Mouse (Mus musculus): ENCODE results near the gene Gata2.

Gene Gata2

GRCm38 (mm10) chr6:88194978-88195325 is 1.3 kb downstream of the Gata2 start:
- DNase-seq (ENCODE audit: low spot score), result no peak

GRCm38 (mm10) chr6:88196054-88196732 is 2.5 kb downstream of the Gata2 start:
- no peak for DNase-seq (ENCODE audit: low spot score)

DNA sequence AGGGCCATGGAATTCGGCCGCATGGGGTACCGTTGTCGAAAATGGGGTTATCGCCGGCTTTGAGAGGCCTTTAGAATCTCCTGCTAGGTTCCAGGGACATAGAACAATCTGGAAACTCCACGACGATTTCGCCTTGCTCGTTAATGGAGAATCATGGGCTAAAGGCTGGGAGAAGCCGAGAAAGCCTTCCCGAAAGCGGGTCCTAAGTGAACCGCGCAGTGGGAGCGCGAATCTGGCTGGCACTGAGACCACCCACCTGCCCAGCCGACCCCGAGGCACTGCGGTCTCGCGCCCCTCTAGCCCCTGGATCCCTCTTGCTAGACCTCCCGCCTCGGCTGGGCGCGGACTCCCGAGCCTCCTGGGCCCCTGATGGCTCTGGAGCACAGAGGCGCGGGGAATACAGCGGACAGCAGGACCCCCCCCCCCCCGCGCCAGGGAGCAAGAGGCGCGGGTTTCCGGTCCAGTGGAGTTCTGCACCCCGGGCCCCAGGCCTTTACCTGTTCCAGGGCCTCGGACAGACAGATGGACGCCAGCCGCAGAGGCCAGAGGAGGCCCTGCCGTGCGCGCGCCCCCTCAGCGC is 3.1 kb downstream of the Gata2 start:
- no peak for DNase-seq (ENCODE audit: low spot score)

DNA sequence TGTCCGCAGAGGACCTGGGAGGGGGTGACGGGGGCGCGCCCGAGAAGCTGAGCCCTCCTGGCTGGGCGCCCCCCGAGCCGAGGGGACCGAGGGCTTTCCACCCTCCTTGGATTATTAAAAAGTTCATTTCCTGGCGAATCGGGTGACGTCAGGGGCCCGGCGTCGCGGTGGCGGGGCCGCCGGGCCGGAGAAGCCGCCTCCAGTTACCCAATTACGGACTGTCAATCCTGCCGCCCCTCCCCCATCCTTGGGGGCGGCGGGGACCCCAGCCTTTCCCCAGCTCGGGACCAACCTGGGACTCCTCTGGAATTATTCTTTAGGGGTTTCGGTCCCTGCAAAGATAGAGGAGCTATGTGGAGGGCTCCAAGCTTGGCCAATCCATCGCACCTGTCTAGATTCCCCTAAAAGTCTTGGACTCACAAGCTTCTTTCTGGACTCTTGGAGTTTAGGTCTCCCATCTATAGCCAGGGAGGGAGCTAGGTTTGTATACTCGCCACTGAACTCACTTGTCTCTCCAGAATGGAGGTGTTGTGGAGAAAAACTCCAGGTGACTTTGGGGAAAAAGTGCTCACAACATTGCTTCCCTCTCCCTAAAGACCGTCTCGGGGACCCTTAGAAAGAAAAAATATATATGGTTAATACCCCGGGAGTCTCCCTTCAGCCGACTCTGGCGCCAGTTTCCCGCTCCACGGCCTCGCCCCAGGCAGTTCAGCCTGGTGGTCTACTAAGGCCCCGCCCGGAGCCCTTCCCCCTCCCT is 3.8 kb downstream of the Gata2 start:
- DNase-seq (ENCODE audit: low spot score), result no peak

DNA sequence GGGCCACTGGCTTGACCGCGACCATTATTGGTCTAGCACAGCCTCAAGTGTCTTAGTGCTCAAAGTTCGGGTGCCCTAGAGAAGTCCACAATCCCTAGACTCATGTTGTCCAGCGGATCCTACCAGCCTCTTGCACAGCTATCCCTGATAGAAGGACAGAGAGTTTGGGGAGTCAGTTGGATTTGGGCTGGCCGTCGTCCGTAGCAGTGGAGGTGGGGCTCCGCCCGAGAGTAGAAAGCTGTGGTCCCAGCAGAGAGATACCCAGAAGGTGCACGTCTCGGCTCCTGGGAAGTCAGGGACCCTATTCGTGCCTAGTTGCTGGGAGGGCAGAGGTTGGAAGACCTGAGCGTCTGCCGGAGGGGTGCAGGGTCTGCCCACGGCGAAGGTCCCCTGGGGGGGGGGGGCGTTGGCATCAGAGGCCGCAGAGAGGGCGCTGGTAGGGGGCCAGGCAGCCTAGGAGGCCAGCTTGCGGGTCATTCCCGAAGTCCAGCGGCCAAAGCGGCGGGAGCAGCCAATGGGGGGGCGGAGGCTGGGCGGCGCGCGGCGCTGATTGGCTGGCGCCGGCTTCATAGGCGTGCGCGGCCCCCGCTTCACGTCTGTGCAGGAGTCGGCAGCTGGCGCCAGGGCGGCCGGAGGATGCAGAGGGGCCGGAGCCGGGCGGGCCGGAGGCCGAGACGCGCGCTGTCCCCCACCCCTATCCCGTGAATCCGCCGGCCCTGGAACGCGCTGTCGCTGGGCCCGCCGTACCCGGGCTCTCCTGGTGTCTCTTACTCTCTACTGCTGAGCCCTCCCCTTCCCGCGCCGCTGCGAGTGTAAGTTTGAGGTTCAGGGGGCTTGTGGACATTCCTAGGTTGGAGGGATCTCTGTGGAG is 4.6 kb downstream of the Gata2 start:
- peak; percentile 77 for DNase-seq (ENCODE audit: low spot score)

- DNase-seq (ENCODE audit: low spot score), result no peak
Measured at GRCm38 (mm10) chr6:88199001-88199717, 5.5 kb downstream of the Gata2 start.

- no peak for DNase-seq (ENCODE audit: low spot score)
Measured at GRCm38 (mm10) chr6:88199718-88200692, 6.3 kb downstream of the Gata2 start.

GRCm38 (mm10) chr6:88200693-88201609 is 7.3 kb downstream of the Gata2 start:
- DNase-seq (ENCODE audit: low spot score), result no peak

GRCm38 (mm10) chr6:88201926-88202700 is 8.4 kb downstream of the Gata2 start:
- no peak for DNase-seq (ENCODE audit: low spot score)

DNA sequence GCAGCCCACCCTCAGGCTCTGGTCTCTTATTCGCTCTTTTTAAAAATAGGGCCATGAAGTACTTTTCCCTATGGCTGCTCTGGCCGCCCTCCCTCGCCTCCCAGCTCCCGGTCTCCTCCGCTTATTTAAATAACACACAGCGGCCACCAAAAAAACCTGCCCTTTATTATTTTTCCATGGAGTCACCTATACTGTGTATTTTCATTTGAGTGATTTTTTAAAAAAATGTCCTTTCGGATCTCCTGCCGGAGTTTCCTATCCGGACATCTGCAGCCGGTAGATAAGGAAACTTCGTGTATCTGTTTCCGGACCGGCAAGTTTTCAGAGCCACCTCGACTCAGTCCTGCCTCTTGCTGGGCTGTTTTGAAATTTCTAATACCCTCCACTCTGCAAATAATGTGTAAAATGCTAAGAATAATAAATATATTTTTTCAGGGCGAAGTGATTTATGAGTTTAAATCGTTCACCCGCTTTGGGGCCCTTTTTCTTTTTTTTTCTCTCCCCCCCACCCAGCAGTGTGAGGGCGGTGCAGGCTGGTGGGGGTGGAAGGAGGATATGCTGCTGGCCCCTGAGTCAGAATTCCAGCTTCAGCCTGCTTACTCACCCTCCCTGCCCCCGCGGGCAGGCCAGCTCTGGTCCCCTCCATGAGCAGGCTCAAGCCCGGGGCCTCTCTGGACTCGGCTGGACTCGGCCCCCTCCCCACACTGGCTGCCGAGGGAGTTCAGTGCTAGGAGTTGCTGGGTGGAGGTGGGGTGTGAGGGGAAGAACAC is 9.4 kb downstream of the Gata2 start:
- DNase-seq (ENCODE audit: low spot score), result no peak

DNA sequence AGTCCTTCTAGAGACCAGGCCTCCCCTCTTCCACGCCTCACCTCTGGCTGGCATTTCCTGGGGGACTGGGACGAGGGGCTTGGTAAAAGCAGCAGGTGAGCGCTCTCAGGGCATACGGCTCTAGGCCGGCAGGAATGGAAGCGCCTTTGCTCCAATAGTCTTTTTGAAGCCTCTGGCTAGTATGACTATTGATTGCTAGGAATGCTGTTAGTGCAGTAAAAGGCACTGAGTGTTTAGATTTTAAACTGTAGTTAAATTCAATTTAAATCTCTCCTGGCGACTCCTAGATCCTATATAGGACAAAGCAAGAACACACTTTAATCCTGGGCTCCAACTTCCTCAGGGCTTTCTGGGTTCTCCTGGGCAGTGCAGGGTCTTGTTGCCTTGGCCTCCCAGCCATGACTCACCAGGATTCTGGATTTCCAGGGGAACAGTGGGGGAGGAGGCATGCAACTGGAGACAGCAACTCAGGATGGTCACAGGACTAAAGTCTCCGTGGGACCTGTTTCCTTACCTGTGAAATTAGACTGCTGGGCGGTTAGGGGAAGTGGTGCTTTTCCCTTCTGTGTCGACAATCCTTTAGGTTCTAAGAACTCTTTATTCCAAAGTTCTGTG is 10.2 kb downstream of the Gata2 start:
- DNase-seq (ENCODE audit: low spot score), result no peak

DNA sequence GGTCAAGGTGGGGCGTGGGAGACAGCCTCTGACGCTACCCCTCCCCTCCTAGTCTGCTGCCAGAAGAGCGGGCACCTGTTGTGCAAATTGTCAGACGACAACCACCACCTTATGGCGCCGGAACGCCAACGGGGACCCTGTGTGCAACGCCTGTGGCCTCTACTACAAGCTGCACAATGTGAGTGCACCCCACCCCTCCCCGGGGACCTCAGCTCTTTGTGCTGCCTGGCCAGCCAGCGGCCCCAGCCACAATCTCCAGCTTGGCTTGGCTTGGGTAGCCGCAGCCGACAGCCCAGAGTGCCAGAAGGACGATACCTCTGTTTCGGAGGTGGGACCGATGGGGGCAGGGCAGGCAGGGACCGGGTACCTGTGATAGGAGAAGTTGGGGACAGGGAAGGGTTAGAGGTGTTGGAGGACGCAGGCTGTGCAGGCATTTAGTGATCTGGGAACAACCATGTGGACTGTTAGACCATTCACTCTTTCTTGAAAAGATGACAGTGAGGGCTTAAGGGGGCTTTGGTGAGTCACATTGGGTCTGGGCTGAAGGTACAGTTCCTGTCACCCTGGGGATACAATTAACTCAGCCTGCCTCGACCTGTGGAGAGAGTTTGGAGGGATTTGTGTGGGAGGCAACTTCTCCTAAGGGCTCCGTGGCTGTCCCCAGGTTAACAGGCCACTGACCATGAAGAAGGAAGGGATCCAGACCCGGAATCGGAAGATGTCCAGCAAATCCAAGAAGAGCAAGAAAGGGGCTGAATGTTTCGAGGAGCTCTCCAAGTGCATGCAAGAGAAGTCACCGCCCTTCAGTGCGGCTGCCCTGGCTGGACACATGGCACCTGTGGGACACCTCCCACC is 11.1 kb downstream of the Gata2 start:
- no peak for DNase-seq (ENCODE audit: low spot score)

GRCm38 (mm10) chr6:88205386-88205700 is 11.7 kb downstream of the Gata2 start:
- no peak for DNase-seq (ENCODE audit: low spot score)

GRCm38 (mm10) chr6:88205937-88206336 is 12.2 kb downstream of the Gata2 start:
- no peak for DNase-seq (ENCODE audit: low spot score)

- no peak for DNase-seq (ENCODE audit: low spot score)
Measured at GRCm38 (mm10) chr6:88206566-88206965, 12.9 kb downstream of the Gata2 start.

GRCm38 (mm10) chr6:88207403-88208033 is 13.8 kb downstream of the Gata2 start:
- DNase-seq (ENCODE audit: low spot score), result no peak

Measured in ovary, adult 18-20 months (tissue).